Mouse (Mus musculus) midbrain, embryonic 15.5 days (tissue): Measurements from ENCODE around the gene Enam. TPM values are rescaled to one million over a fixed set of nuclear protein-coding genes. Genes with fewer than 3 reads are reported as not detected.
A peak's percentile ranks its signal among the peaks of the same experiment; 100 is the strongest.

ENCODE experiments used
- ATAC-seq: fragments of 200-750 bp; cut with Nextera tagmentation; replicated peaks from 2 replicates; pipeline ENCODE4 v1.8.0; 2017; ENCODE audit warnings: moderate TSS enrichment
- H3K27ac ChIP-seq: fragments of 300-500 bp; sonication (generic); 2 replicates; pipeline ENCODE4 v1.5.1; 2015; ENCODE audit warnings: mild to moderate bottlenecking, inconsistent platforms
- H3K27me3 ChIP-seq: fragments of 300-500 bp; sonication (generic); replicated peaks from 2 replicates; pipeline ENCODE4 v1.6.1; 2015; ENCODE audit warnings: inconsistent platforms
- H3K36me3 ChIP-seq: fragments of 300-500 bp; sonication (generic); replicated peaks from 2 replicates; pipeline ENCODE4 v1.6.1; 2015; ENCODE audit warnings: inconsistent platforms
- H3K4me1 ChIP-seq: fragments of 300-500 bp; sonication (generic); 2 replicates; pipeline ENCODE4 v1.6.1; 2015; ENCODE audit warnings: inconsistent platforms
- H3K4me2 ChIP-seq: fragments of 300-500 bp; sonication (generic); 2 replicates; pipeline ENCODE4 v1.6.1; 2015; ENCODE audit warnings: inconsistent platforms, mild to moderate bottlenecking, moderate library complexity
- H3K4me3 ChIP-seq: fragments of 300-500 bp; sonication (generic); 2 replicates; pipeline ENCODE4 v1.5.1; 2015; ENCODE audit warnings: mild to moderate bottlenecking, inconsistent platforms
- H3K9ac ChIP-seq: fragments of 300-500 bp; sonication (generic); 2 replicates; pipeline ENCODE4 v1.6.1; 2015; ENCODE audit warnings: mild to moderate bottlenecking, inconsistent platforms
- H3K9me3 ChIP-seq: fragments of 300-500 bp; sonication (generic); 2 replicates; pipeline ENCODE4 v1.6.1; 2016; ENCODE audit warnings: inconsistent platforms
- WGBS: fragments of 180-500 bp; shearing (Covaris S2); methylation state at CpG from one replicate; pipeline ENCODE4 v1.1.7; 2015; ENCODE audit warnings: mixed read lengths; 5-methylcytosine and 5-hydroxymethylcytosine counted together
- polyA plus RNA-seq: library from polyadenylated mRNA; unstranded; fragments of >200 nt; fragmentation: Nextera tagmentation; extraction: Ambion mirVana; gene quantifications from 2 replicates; pipeline ENCODE4 v1.2.1, GENCODE M21; 2015

Gene Enam
- polyA plus RNA-seq = not detected in 2 replicates

DNA sequence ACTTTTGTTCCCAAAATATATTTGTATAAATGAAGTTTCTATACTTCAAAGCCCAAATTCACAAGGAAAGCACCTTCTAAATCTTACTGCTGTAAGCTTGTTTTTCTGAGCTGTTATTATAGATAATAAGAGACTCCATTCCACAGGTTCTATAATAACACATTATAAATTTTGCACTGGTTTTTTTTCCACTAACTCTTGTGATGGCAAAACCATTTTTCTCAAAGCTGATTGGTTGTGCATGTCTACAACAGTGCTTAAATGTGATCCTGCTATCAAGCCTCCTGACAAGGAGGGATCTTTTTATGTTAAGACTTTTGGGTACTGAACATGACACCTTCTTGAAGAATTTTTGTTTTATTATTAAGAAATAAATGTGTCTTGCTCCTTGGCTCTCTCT is at the start of gene Enam:
Gene Enam, plus strand, starts transcription at position 301 of the 400 bp plus-strand sequence.
- H3K4me1 ChIP-seq = no peaks in the 10 kb centered on the region
- no peaks in the 10 kb centered on the region for H3K27me3 ChIP-seq
- no peaks in the 10 kb centered on the region for H3K36me3 ChIP-seq
- no peak for ATAC-seq
- no peak within 1 kb of the TSS for H3K27ac ChIP-seq
- H3K9ac ChIP-seq = no peak within 1 kb of the TSS
- no peak within 1 kb of the TSS for H3K4me3 ChIP-seq
- H3K9me3 ChIP-seq = no peaks in the 10 kb centered on the region
- H3K4me2 ChIP-seq = no peak within 1 kb of the TSS

DNA sequence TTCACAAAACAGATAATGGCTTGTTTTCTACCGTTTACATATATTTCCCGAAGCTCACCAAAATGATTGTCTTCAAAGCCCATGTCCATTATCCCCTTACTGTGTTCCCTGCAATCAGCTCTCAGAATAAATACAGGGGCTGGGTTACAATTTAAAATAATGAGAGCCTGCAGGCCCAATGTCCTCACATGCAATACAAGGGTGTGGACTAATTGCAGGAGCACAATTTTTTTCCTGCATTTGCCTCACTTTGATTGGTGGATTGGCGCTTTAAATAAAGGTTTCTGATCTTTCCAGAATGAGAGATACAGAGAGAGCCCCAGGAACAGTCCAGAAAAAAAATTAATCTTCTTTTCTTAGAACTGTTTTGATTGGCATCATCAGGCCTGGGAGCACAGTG is 32.1 kb upstream of the Enam start, which contains the start of gene Ambn:
Gene Ambn, plus strand, starts transcription at position 301 of the 400 bp plus-strand sequence.
- no peak within 1 kb of the TSS for H3K4me2 ChIP-seq
- no peaks in the 10 kb centered on the region for H3K4me1 ChIP-seq
- H3K36me3 ChIP-seq = no peaks in the 10 kb centered on the region
- 83% methylated on average over 3 of the region's 3 CpGs for WGBS
- H3K9me3 ChIP-seq = no peaks in the 10 kb centered on the region
- no peaks in the 10 kb centered on the region for H3K27me3 ChIP-seq
- H3K4me3 ChIP-seq = no peak within 1 kb of the TSS
- H3K9ac ChIP-seq = no peak within 1 kb of the TSS
- H3K27ac ChIP-seq = no peak within 1 kb of the TSS
- ATAC-seq = no peak

DNA sequence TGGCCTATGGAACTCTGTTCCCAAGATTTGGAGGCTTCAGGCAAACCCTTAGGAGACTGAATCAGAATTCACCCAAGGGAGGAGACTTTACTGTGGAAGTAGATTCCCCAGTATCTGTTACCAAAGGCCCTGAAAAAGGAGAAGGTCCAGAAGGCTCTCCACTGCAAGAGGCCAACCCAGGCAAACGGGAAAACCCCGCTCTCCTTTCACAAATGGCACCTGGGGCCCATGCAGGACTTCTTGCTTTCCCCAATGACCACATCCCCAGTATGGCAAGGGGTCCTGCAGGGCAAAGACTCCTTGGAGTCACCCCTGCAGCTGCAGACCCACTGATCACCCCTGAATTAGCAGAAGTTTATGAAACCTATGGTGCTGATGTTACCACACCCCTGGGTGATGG is 20.3 kb upstream of the Enam start:
- Histone ChIP-seq H3K27me3 (no peaks in the 10 kb centered on the region), H3K4me2 (no peak overlapping the region), H3K9ac (no peak overlapping the region), H3K36me3 (no peaks in the 10 kb centered on the region), H3K4me1 (peaks cover 3% of the 10 kb centered on the region; the same call in 1 of the 2 replicates), H3K27ac (no peak overlapping the region), H3K4me3 (no peak overlapping the region), H3K9me3 (no peaks in the 10 kb centered on the region)
- 89% methylated on average over 2 of the region's 2 CpGs for WGBS
- ATAC-seq = no peak

DNA sequence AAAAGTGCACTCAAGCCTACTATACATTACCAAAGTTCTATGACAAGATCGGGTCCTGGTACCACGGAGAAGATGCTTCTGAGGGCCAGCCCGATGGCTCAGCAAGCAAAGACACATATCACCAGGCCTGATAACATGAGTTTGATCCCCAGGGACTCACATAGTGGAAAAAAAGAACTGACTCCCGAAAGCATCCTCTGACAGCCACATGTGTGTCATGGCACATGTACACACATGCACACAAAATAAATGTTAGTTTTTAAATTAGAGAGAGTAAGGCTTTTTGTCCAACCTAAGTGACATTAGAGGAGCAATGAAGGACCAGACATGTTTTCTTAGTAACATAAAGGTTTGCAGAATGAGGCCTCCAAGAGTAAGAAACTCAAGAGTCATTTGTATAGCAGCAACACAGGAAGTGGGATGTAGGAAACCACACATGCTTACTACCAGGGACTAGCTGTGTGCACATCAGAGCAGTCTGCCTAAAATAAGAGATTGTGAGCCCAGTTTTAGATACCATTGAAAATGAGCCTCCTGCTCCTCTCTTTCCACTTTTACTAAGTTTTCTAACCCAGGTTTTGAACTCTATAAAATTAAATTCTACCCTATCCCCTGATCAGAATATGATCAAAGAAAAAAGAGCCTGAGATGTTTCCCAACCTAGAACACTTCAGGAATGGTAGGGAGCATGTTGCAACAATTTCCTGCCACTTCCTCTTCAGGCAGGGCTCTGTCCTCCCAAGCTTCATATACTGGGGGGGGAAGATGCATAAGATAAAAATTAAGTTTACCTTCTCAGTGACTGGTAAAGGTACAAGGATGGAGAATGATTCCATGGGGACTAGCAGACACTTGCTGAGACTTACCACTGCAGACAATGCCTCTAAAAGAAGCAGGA is 18.7 kb upstream of the Enam start:
- no peak overlapping the region for H3K9ac ChIP-seq
- H3K27me3 ChIP-seq = no peaks in the 10 kb centered on the region
- H3K4me1 ChIP-seq = peaks cover 3% of the 10 kb centered on the region; the same call in 1 of the 2 replicates
- H3K4me3 ChIP-seq = no peak overlapping the region
- H3K27ac ChIP-seq = no peak overlapping the region
- WGBS = 92% methylated on average over 4 of the region's 4 CpGs
- no peak overlapping the region for H3K4me2 ChIP-seq
- no peaks in the 10 kb centered on the region for H3K36me3 ChIP-seq
- ATAC-seq = no peak
- H3K9me3 ChIP-seq = no peaks in the 10 kb centered on the region

- Histone ChIP-seq H3K4me1 (no peaks in the 10 kb centered on the region), H3K27ac (no peak overlapping the region), H3K27me3 (no peaks in the 10 kb centered on the region), H3K36me3 (no peaks in the 10 kb centered on the region), H3K4me3 (no peak overlapping the region), H3K9me3 (no peaks in the 10 kb centered on the region), H3K9ac (no peak overlapping the region), H3K4me2 (no peak overlapping the region)
- no peak for ATAC-seq
- WGBS = 77% methylated on average over 2 of the region's 2 CpGs
These were observed 1.2 kb downstream of the Enam start for GRCm38 (mm10) chr5:88489004-88489403.

DNA sequence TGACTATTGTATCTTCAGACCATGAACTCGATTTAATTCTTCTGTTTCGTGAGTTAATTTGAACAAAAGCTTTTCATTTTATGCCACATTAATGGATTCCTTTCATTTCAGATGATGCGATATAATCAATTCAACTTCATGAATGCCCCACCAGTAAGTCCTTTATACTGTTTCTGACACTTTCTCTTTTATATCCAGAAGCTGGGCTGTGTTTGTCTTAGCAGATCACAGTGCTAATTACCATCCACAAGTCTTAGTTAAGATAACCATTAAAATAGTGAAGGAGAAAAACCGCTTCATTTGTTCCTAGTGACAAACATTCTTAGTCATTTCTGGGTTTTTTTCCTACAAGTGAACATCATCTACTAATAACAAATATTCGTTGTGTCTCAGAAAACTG is 3.3 kb downstream of the Enam start:
- ATAC-seq = no peak
- 42% methylated on average over 5 of the region's 5 CpGs for WGBS
- Histone ChIP-seq H3K9ac (no peak overlapping the region), H3K27ac (no peak overlapping the region), H3K4me2 (no peak overlapping the region), H3K4me1 (no peaks in the 10 kb centered on the region), H3K9me3 (no peaks in the 10 kb centered on the region), H3K36me3 (no peaks in the 10 kb centered on the region), H3K4me3 (no peak overlapping the region), H3K27me3 (no peaks in the 10 kb centered on the region)

DNA sequence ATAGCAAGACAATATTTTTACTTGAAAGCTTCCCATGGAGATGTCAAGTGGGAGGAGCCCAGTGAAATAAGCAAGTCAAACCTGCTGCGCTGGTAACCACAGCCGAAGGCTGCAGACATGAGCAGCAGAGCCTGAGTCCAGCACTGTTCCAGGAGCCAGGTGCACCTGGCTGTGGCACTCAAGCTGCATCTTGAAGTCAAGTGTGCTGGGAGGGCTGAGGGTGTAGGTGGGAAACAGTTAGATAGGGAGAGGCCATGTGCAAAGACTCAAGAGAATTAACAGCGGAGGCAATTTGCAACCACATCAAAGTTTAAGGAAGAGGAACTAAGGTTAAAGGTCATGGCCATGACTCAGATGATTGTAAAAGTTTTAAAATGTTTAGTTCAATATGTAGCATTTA is 12.0 kb downstream of the Enam start:
- H3K4me1 ChIP-seq = no peaks in the 10 kb centered on the region
- H3K4me3 ChIP-seq = no peak overlapping the region
- no peaks in the 10 kb centered on the region for H3K36me3 ChIP-seq
- no peak overlapping the region for H3K9ac ChIP-seq
- no peaks in the 10 kb centered on the region for H3K9me3 ChIP-seq
- 93% methylated on average over 3 of the region's 3 CpGs for WGBS
- no peak overlapping the region for H3K4me2 ChIP-seq
- H3K27me3 ChIP-seq = no peaks in the 10 kb centered on the region
- ATAC-seq = no peak
- H3K27ac ChIP-seq = no peak overlapping the region

DNA sequence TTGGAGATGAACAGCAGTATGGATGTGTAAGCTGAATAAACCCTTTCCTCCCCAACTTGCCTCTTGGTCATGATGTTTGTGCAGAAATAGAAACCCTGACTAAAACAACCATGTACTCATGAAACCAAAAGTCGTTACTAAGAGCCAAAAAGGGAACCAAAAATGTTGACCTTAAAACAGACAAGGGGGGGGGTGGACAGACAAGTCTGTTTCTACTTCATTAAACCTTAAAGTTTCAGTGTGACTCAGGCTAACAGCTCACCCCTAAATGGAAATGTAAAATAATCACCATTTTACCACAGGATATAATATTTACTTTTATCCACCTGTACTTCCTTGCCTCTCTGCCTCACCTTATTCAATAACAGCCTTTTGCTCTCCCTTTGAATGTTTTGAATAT is 20.8 kb downstream of the Enam start:
- no peaks in the 10 kb centered on the region for H3K4me1 ChIP-seq
- H3K9me3 ChIP-seq = no peaks in the 10 kb centered on the region
- no peak for ATAC-seq
- H3K27ac ChIP-seq = no peak overlapping the region
- no peak overlapping the region for H3K4me2 ChIP-seq
- H3K27me3 ChIP-seq = no peaks in the 10 kb centered on the region
- H3K36me3 ChIP-seq = no peaks in the 10 kb centered on the region
- no peak overlapping the region for H3K4me3 ChIP-seq
- 72% methylated on average over 1 of the region's 1 CpGs for WGBS
- H3K9ac ChIP-seq = no peak overlapping the region

DNA sequence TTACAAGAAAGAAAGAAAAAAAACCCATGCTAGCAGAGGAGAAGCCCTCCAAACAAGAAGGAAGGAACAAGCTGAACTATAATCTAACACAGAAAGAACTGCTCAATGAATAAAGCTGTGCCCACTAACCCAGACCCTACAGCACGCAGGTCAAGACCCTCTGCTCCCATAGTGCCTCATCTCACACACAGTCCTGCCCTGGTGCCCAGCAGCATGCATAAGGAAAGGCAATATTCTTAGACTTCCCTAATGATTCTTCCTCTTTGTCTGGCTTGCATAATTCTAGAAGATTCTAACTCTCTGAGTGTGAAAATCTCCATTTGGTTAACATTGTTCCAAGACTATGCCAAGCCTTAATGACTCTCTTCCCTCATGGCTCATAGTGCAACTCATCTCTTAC is 21.2 kb downstream of the Enam start:
- H3K27ac ChIP-seq = no peak overlapping the region
- no peaks in the 10 kb centered on the region for H3K27me3 ChIP-seq
- no peak for ATAC-seq
- WGBS = 94% methylated on average over 1 of the region's 1 CpGs
- H3K4me2 ChIP-seq = no peak overlapping the region
- H3K36me3 ChIP-seq = no peaks in the 10 kb centered on the region
- no peaks in the 10 kb centered on the region for H3K4me1 ChIP-seq
- H3K9me3 ChIP-seq = no peaks in the 10 kb centered on the region
- H3K4me3 ChIP-seq = no peak overlapping the region
- H3K9ac ChIP-seq = no peak overlapping the region

GRCm38 (mm10) chr5:88519232-88519631 is 31.5 kb downstream of the Enam start:
- no peak overlapping the region for H3K4me3 ChIP-seq
- no peak overlapping the region for H3K4me2 ChIP-seq
- ATAC-seq = peak; percentile 75; the same call in 1 of the 2 replicates
- H3K27me3 ChIP-seq = no peaks in the 10 kb centered on the region
- WGBS = 6% methylated on average over 2 of the region's 2 CpGs
- H3K27ac ChIP-seq = no peak overlapping the region
- no peak overlapping the region for H3K9ac ChIP-seq
- H3K36me3 ChIP-seq = no peaks in the 10 kb centered on the region
- H3K4me1 ChIP-seq = no peaks in the 10 kb centered on the region
- no peaks in the 10 kb centered on the region for H3K9me3 ChIP-seq

DNA sequence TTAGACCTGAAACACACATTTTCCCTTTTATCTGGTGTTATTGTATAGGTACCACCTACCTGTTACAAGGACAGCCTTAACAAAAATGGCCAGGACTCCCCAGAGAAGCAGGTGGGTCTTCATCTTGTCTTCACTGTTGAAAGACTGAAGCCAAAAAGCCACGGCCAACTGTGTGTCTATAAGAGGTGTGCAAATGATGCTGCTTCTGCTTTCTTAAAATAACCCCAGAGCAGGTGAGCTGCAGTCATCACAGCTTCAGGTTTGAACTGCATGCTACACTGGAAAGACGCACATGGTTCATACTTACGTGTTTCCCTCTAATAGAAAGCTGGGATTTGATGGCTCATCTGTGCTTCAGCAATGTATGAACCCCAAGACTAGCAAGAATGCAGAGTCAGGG is 39.9 kb downstream of the Enam start, which contains the start of gene Jchain:
Gene Jchain, minus strand, starts transcription at position 235 of the 400 bp plus-strand sequence.
- no peaks in the 10 kb centered on the region for H3K36me3 ChIP-seq
- H3K4me2 ChIP-seq = no peak within 1 kb of the TSS
- H3K9ac ChIP-seq = no peak within 1 kb of the TSS
- H3K4me1 ChIP-seq = no peaks in the 10 kb centered on the region
- H3K9me3 ChIP-seq = no peaks in the 10 kb centered on the region
- H3K4me3 ChIP-seq = no peak within 1 kb of the TSS
- 90% methylated on average over 3 of the region's 3 CpGs for WGBS
- no peak within 1 kb of the TSS for H3K27ac ChIP-seq
- H3K27me3 ChIP-seq = no peaks in the 10 kb centered on the region
- ATAC-seq = no peak

- H3K9ac ChIP-seq = no peak overlapping the region
- H3K27ac ChIP-seq = no peak overlapping the region
- no peaks in the 10 kb centered on the region for H3K27me3 ChIP-seq
- no peak for ATAC-seq
- WGBS = 64% methylated on average over 1 of the region's 1 CpGs
- H3K4me3 ChIP-seq = no peak overlapping the region
- no peak overlapping the region for H3K4me2 ChIP-seq
- H3K36me3 ChIP-seq = no peaks in the 10 kb centered on the region
- H3K4me1 ChIP-seq = no peaks in the 10 kb centered on the region
- no peaks in the 10 kb centered on the region for H3K9me3 ChIP-seq
These were observed 43.1 kb downstream of the Enam start for GRCm38 (mm10) chr5:88530908-88531307.

DNA sequence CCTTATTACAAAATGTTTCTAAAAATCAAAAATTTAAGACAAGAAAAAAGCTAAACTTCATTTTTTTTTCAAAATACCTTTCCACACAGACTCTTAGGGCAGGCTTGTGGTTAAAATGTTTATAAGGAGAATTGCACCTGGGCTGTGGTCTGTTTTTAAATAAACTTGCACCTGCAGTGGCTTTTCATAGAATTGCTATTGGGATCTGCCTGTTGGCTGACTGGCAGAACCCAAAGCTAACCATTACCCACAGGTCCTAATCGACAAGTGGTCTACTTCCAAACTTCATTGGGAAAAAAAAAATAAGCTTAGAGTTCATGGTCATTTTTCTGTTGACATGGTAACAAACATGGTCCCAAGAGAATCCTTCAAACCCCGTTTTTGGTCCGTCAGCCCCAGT is 46.9 kb downstream of the Enam start:
- Histone ChIP-seq H3K4me1 (no peaks in the 10 kb centered on the region), H3K36me3 (no peaks in the 10 kb centered on the region), H3K27ac (no peak overlapping the region), H3K4me3 (no peak overlapping the region), H3K9ac (no peak overlapping the region), H3K27me3 (no peaks in the 10 kb centered on the region), H3K4me2 (no peak overlapping the region), H3K9me3 (no peaks in the 10 kb centered on the region)
- no peak for ATAC-seq
- 66% methylated on average over 3 of the region's 3 CpGs for WGBS
